Mouse (Mus musculus) 3T3-L1 (cell line): ENCODE data around the gene Klhl5.

Source experiments
- DNase-seq: peaks from one replicate; pipeline ENCODE4 v3.0.0-alpha.2; 2015; ENCODE audit warnings: low read depth, low spot score

Gene Klhl5

DNA sequence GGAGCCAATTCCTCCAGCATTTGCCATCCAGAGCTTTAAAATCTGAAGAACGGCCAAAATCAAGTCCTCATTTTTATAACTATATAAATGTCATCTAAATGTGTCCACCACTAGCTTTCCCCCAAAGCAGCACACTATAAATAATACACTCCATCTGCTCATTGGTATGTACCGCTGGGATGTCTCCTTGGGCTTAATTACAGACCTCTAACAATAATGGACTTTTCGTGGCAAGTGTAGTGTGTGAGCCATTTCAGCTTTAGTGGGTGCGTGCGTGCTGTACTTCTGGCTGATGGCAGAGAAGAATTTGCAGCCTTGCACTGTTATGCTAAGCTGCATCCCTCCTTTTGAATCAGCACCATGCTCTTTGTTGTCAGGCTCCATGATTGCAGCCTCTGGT, 84.3 kb downstream of the Klhl5 start:
- DNase-seq, result no peak

DNA sequence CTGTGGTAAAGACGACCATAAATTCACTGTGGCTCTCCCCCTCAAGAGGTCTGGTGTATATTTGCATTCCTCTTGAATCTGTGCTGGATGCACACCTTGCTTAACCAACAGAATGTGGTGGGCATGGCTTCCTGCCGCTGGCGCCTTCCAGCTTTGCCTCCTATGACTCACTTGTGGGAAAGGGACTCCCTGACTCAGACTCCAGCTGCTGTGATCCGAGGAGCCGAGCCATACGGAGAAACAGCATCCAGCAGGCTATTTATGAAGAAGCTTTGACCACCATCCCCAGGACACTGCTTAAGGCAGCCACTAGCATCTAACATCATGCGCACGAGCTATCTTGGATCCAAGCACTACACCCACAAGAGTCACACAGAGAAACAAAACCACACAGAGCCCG, 87.1 kb downstream of the Klhl5 start:
- DNase-seq, result peak; percentile 97

DNA sequence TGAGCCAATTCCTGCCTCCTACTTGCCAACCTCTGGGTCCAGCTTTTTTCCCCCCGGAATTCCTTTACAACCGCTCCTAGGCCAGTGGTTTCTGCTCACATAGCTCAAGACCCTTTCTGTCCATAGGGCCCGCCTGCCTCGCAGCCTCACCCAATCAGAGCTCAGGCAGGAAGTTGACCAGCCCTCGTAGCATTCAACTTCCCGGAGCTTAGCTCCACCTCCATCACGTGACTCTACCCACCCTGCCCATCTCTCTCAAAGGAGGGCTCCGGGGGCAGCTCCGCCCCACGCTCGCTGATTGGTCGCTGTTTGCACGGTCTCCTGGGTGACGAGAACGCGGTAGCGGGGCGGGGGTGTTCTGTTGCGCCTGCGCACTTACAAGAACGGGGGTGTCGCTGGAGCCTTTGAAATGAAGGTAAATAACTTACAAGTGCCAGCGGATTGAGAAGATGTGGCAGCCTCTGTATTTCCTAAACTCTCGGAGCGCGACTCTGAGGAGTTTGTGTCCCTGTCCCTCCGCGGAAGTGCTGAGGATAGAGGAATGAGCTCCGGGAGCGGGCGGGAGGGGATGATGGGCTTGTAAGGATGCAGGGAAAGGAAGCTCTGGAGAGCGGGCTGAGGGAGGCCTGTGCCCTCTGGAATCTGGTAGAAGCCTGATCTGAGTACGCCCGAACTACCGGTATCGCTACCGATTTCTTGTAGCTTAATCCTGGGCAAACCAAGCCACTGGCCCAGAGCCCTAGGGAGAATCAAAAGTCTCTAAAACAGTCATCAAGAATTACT, 92.2 kb downstream of the Klhl5 start, which contains the start of gene Wdr19:
Wdr19 (plus strand) TSS at position 351 of the 783 bp plus-strand sequence.
- peak; percentile 100 for DNase-seq

DNA sequence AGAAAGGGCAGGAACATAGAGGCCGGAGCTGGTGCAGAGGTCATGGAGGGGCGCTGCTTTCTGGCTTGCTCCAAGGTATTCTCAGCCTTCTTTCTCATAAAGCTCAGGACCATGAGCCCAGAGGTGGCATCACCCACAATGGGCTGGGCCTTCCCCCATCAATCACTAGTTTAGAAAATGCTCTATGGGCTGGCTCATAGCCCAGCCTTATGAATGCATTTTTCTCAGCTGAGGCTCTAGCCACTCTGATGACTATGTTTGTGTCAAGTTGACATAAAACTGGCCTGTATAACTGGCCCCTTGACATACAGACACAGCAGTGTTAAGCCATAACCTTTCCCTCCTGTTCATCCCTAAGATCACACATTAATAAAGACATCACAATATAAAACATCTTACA, 97.4 kb downstream of the Klhl5 start:
- DNase-seq, result peak; percentile 81

DNA sequence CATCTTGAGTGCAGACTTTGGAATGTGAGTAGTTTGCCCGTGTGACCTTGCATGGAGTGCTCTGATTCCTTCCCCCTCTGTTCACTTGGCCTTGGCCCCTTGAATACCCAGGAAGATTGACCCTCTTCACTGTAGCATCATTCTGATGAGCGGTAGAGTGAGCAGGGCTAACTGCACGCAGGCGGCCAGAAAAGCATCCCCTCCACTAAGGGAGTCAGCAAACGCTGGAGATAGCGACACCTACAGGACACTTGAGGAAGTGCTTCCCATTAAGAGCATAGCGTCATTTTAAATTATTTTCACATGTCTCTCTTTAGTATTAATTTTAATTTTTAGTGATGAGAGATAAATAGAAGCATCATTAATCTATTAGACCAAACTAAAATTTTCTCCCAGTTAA, 106.0 kb downstream of the Klhl5 start:
- DNase-seq, result peak; percentile 42
